Mouse (Mus musculus) kidney, adult 2 months (tissue): Measurements from ENCODE around the gene Stim2.

Source experiments
- CTCF ChIP-seq: fragments of 200-500 bp; conservative IDR thresholded peaks from 2 replicates; pipeline ENCODE4 v1.5.1; 2011; ENCODE audit warnings: low read depth, mild to moderate bottlenecking, control low read depth, low read length, moderate library complexity, mixed read lengths; ENCODE audit not compliant: insufficient read depth, insufficient read length
- POLR2A ChIP-seq: fragments of 200-500 bp; IDR thresholded peaks from one replicate; pipeline ENCODE4 v1.6.1; 2011; ENCODE audit warnings: low read depth, low read length, control low read depth

- TF ChIP-seq CTCF = no peak
- TF ChIP-seq POLR2A = no peak
Measured at GRCm38 (mm10) chr5:53985632-53986031, 12.7 kb upstream of the Stim2 start.
